Mouse (Mus musculus) gonadal fat pad, adult 2 months (tissue): ENCODE results near the gene Dph2. TPM values are rescaled to one million over a fixed set of nuclear protein-coding genes. Genes with fewer than 3 reads are reported as not detected.

Experiments used
- DNase-seq: peaks from one replicate; pipeline ENCODE4 v3.0.0-alpha.2; 2012; ENCODE audit warnings: low read depth
- polyA plus RNA-seq: library from polyadenylated mRNA; depleted of rRNA; stranded (reverse); fragments of >200 nt; gene quantifications from 2 replicates; pipeline ENCODE4 v1.2.3, GENCODE M21; 2012; rRNA removed

Gene Dph2
- 8.9 and 11.4 TPM in 2 replicates for polyA plus RNA-seq

- DNase-seq: peak; percentile 56
Measured at GRCm38 (mm10) chr4:117891738-117892161, at the start of gene Dph2. Gene Dph2, minus strand, starts transcription at chr4:117892032.

GRCm38 (mm10) chr4:117936964-117937363 lies 45.1 kb upstream of the Dph2 start:
- no peak for DNase-seq

GRCm38 (mm10) chr4:117934081-117934480 lies 42.2 kb upstream of the Dph2 start:
- DNase-seq: no peak

- no peak for DNase-seq
Measured at GRCm38 (mm10) chr4:117933248-117933647, 41.4 kb upstream of the Dph2 start.

- DNase-seq: no peak
Measured at GRCm38 (mm10) chr4:117929391-117929881, 37.6 kb upstream of the Dph2 start, which contains the start of gene Artn. Gene Artn, minus strand, starts transcription at chr4:117929763.

GRCm38 (mm10) chr4:117928699-117929241 lies 36.9 kb upstream of the Dph2 start:
- no peak for DNase-seq

- no peak for DNase-seq
Measured at GRCm38 (mm10) chr4:117928234-117928633, 36.4 kb upstream of the Dph2 start.

GRCm38 (mm10) chr4:117926545-117927482 lies 35.0 kb upstream of the Dph2 start:
- no peak for DNase-seq

GRCm38 (mm10) chr4:117924916-117925315 lies 33.1 kb upstream of the Dph2 start:
- DNase-seq: no peak

- DNase-seq: no peak
Measured at GRCm38 (mm10) chr4:117923450-117923849, 31.6 kb upstream of the Dph2 start.

GRCm38 (mm10) chr4:117921358-117921757 lies 29.5 kb upstream of the Dph2 start:
- DNase-seq: no peak

GRCm38 (mm10) chr4:117918762-117919161 lies 26.9 kb upstream of the Dph2 start:
- no peak for DNase-seq

- no peak for DNase-seq
Measured at GRCm38 (mm10) chr4:117918261-117918660, 26.4 kb upstream of the Dph2 start.

- DNase-seq: no peak
Measured at GRCm38 (mm10) chr4:117917847-117918246, 26.0 kb upstream of the Dph2 start.

GRCm38 (mm10) chr4:117917402-117917801 lies 25.6 kb upstream of the Dph2 start:
- no peak for DNase-seq

- DNase-seq: no peak
Measured at GRCm38 (mm10) chr4:117916386-117916785, 24.6 kb upstream of the Dph2 start.

- no peak for DNase-seq
Measured at GRCm38 (mm10) chr4:117915489-117916105, 23.8 kb upstream of the Dph2 start.

GRCm38 (mm10) chr4:117914591-117915442 lies 23.0 kb upstream of the Dph2 start, which contains the start of gene Ipo13:
Gene Ipo13, minus strand, starts transcription at chr4:117914999.
- DNase-seq: no peak

GRCm38 (mm10) chr4:117914031-117914430 lies 22.2 kb upstream of the Dph2 start:
- DNase-seq: no peak

GRCm38 (mm10) chr4:117913421-117913820 lies 21.6 kb upstream of the Dph2 start:
- DNase-seq: peak; percentile 46

GRCm38 (mm10) chr4:117912685-117913273 lies 20.9 kb upstream of the Dph2 start:
- no peak for DNase-seq
